Mouse (Mus musculus) ZHBTc4 (cell line): ENCODE measurements around the gene Lrrc4b.

Source experiments
- DNase-seq: peaks from one replicate; pipeline ENCODE4 v3.0.0-alpha.2; 2011; ENCODE audit warnings: low read depth, low spot score

Lrrc4b gene

GRCm38 (mm10) chr7:44436267-44436666, 7.4 kb downstream of the Lrrc4b start:
- DNase-seq, result no peak

- DNase-seq, result no peak
Observed at GRCm38 (mm10) chr7:44437188-44437587, 8.4 kb downstream of the Lrrc4b start.

- DNase-seq, result no peak
Observed at GRCm38 (mm10) chr7:44437933-44438332, 9.1 kb downstream of the Lrrc4b start.

GRCm38 (mm10) chr7:44439696-44440095, 10.9 kb downstream of the Lrrc4b start:
- DNase-seq, result no peak

- DNase-seq, result no peak
Observed at GRCm38 (mm10) chr7:44440479-44440878, 11.7 kb downstream of the Lrrc4b start.

GRCm38 (mm10) chr7:44441180-44441579, 12.4 kb downstream of the Lrrc4b start:
- DNase-seq, result no peak

- no peak for DNase-seq
Observed at GRCm38 (mm10) chr7:44441648-44442109, 12.9 kb downstream of the Lrrc4b start.

- DNase-seq, result no peak
Observed at GRCm38 (mm10) chr7:44442407-44442821, 13.6 kb downstream of the Lrrc4b start.

- DNase-seq, result peak; percentile 43
Observed at GRCm38 (mm10) chr7:44443268-44444173, 14.7 kb downstream of the Lrrc4b start.

GRCm38 (mm10) chr7:44444886-44445527, 16.2 kb downstream of the Lrrc4b start:
- DNase-seq, result peak; percentile 43

GRCm38 (mm10) chr7:44445528-44445923, 16.7 kb downstream of the Lrrc4b start:
- peak; percentile 43 for DNase-seq

- DNase-seq, result no peak
Observed at GRCm38 (mm10) chr7:44446070-44446855, 17.4 kb downstream of the Lrrc4b start.

GRCm38 (mm10) chr7:44453256-44453655, 24.4 kb downstream of the Lrrc4b start:
- DNase-seq, result no peak

- peak; percentile 61 for DNase-seq
Observed at GRCm38 (mm10) chr7:44456302-44456701, 27.5 kb downstream of the Lrrc4b start.

GRCm38 (mm10) chr7:44460067-44460466, 31.2 kb downstream of the Lrrc4b start:
- DNase-seq, result no peak

- no peak for DNase-seq
Observed at GRCm38 (mm10) chr7:44460767-44461502, 32.1 kb downstream of the Lrrc4b start.

- peak; percentile 51 for DNase-seq
Observed at GRCm38 (mm10) chr7:44461503-44462217, 32.8 kb downstream of the Lrrc4b start.

GRCm38 (mm10) chr7:44462218-44463055, 33.6 kb downstream of the Lrrc4b start:
- peak; percentile 94 for DNase-seq

- DNase-seq, result no peak
Observed at GRCm38 (mm10) chr7:44463056-44463425, 34.2 kb downstream of the Lrrc4b start.
